Mouse (Mus musculus): ENCODE data around the gene Ywhae. TPM values are rescaled to one million over a fixed set of nuclear protein-coding genes. Genes with fewer than 3 reads are reported as not detected.

Ywhae gene
- polyA plus RNA-seq, 1 experiment, result 46.8 TPM

- Histone ChIP-seq H3K27ac (ENCODE audit: insufficient read depth, low read depth, low read length) (no peak overlapping the region), H3K4me1 (ENCODE audit: control insufficient read depth, insufficient read depth, insufficient read length, low read length) (no peaks in the 10 kb centered on the region), H3K27me3 (ENCODE audit: control insufficient read depth, insufficient read depth, low read length) (no peaks in the 10 kb centered on the region), H3K36me3 (ENCODE audit: control insufficient read depth, insufficient read depth, low read length) (no peaks in the 10 kb centered on the region), H3K4me3 (ENCODE audit: low read depth, low read length) (no peak overlapping the region)
- TF ChIP-seq POLR2A (IDR thresholded peaks at IDR 0.05; ENCODE audit: low read depth, low read length), result no peak
- no peak for TF ChIP-seq CTCF (IDR thresholded peaks at IDR 0.05; ENCODE audit: extremely low read depth, insufficient read length, insufficient replicate concordance, low read depth, low read length)
- WGBS, result 83% methylated on average over 7 of the region's 7 CpGs
Observed at GRCm38 (mm10) chr11:75801771-75802550, 69.3 kb downstream of the Ywhae start.

GRCm38 (mm10) chr11:75807486-75807885 is 74.8 kb downstream of the Ywhae start:
- Histone ChIP-seq H3K27me3 (ENCODE audit: control insufficient read depth, insufficient read depth, low read length) (no peaks in the 10 kb centered on the region), H3K36me3 (ENCODE audit: control insufficient read depth, insufficient read depth, low read length) (no peaks in the 10 kb centered on the region), H3K4me3 (ENCODE audit: low read depth, low read length) (no peak overlapping the region), H3K4me1 (ENCODE audit: control insufficient read depth, insufficient read depth, insufficient read length, low read length) (peaks cover 12% of the 10 kb centered on the region), H3K27ac (ENCODE audit: insufficient read depth, low read depth, low read length) (no peak overlapping the region)
- no peak for TF ChIP-seq CTCF (IDR thresholded peaks at IDR 0.05; ENCODE audit: extremely low read depth, insufficient read length, insufficient replicate concordance, low read depth, low read length)
- TF ChIP-seq POLR2A (IDR thresholded peaks at IDR 0.05; ENCODE audit: low read depth, low read length), result no peak
- WGBS, result 64% methylated on average over 5 of the region's 5 CpGs

GRCm38 (mm10) chr11:75810526-75810925 is 77.9 kb downstream of the Ywhae start:
- Histone ChIP-seq H3K4me3 (ENCODE audit: low read depth, low read length) (no peak overlapping the region), H3K27me3 (ENCODE audit: control insufficient read depth, insufficient read depth, low read length) (no peaks in the 10 kb centered on the region), H3K36me3 (ENCODE audit: control insufficient read depth, insufficient read depth, low read length) (no peaks in the 10 kb centered on the region), H3K4me1 (ENCODE audit: control insufficient read depth, insufficient read depth, insufficient read length, low read length) (peaks cover 12% of the 10 kb centered on the region), H3K27ac (ENCODE audit: insufficient read depth, low read depth, low read length) (no peak overlapping the region)
- TF ChIP-seq POLR2A (IDR thresholded peaks at IDR 0.05; ENCODE audit: low read depth, low read length), result no peak
- TF ChIP-seq CTCF (IDR thresholded peaks at IDR 0.05; ENCODE audit: extremely low read depth, insufficient read length, insufficient replicate concordance, low read depth, low read length), result no peak
- WGBS, result 35% methylated on average over 3 of the region's 3 CpGs

GRCm38 (mm10) chr11:75811900-75812299 is 79.2 kb downstream of the Ywhae start:
- TF ChIP-seq CTCF (IDR thresholded peaks at IDR 0.05; ENCODE audit: extremely low read depth, insufficient read length, insufficient replicate concordance, low read depth, low read length) (no peak), POLR2A (IDR thresholded peaks at IDR 0.05; ENCODE audit: low read depth, low read length) (no peak)
- peak overlapping the region; percentile 51 for H3K27ac ChIP-seq (ENCODE audit: insufficient read depth, low read depth, low read length)
- H3K27me3 ChIP-seq (ENCODE audit: control insufficient read depth, insufficient read depth, low read length), result no peaks in the 10 kb centered on the region
- H3K36me3 ChIP-seq (ENCODE audit: control insufficient read depth, insufficient read depth, low read length), result no peaks in the 10 kb centered on the region
- H3K4me1 ChIP-seq (ENCODE audit: control insufficient read depth, insufficient read depth, insufficient read length, low read length), result peaks cover 12% of the 10 kb centered on the region
- no peak overlapping the region for H3K4me3 ChIP-seq (ENCODE audit: low read depth, low read length)
- WGBS, result 12% methylated on average over 3 of the region's 3 CpGs

DNA sequence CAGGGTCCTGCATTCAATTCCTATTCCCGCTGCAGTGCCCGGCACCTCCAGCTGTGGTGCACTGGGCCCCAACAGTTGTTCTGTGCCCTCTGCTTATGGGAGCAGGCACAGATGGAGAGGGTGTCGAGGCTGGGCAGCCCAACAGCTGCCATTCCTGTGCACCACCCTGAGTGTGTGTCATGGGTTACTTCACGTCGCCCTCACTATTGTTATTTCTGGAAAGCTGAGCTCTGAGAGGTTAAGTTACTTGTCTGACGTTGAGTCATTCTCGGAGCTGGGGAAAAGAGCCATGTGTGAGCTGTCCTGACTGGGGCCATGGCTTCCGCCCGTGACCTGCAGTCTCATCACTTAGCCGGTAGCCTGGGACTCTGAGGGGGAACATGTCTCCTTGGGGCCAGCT is 80.4 kb downstream of the Ywhae start:
- H3K36me3 ChIP-seq (ENCODE audit: control insufficient read depth, insufficient read depth, low read length), result no peaks in the 10 kb centered on the region
- H3K27ac ChIP-seq (ENCODE audit: insufficient read depth, low read depth, low read length), result no peak overlapping the region
- no peak overlapping the region for H3K4me3 ChIP-seq (ENCODE audit: low read depth, low read length)
- TF ChIP-seq POLR2A (IDR thresholded peaks at IDR 0.05; ENCODE audit: low read depth, low read length) (no peak), CTCF (IDR thresholded peaks at IDR 0.05; ENCODE audit: extremely low read depth, insufficient read length, insufficient replicate concordance, low read depth, low read length) (no peak)
- H3K27me3 ChIP-seq (ENCODE audit: control insufficient read depth, insufficient read depth, low read length), result no peaks in the 10 kb centered on the region
- H3K4me1 ChIP-seq (ENCODE audit: control insufficient read depth, insufficient read depth, insufficient read length, low read length), result peaks cover 12% of the 10 kb centered on the region; the same call in 1 of the 2 replicates
- WGBS, result 83% methylated on average over 10 of the region's 10 CpGs

Other genes starting within 250 kb of the Ywhae start
- gene Prpf8, start 246.1 kb upstream of the Ywhae start, polyA plus RNA-seq (2012; rRNA removed), result 23.4 and 44.2 TPM in 2 replicates
- gene Rilp, start 222.8 kb upstream of the Ywhae start, polyA plus RNA-seq (2012; rRNA removed), result 8.0 and 15.0 TPM in 2 replicates
- 9.4 and 12.3 TPM in 2 replicates for gene Scarf1, start 219.3 kb upstream of the Ywhae start, polyA plus RNA-seq (2012; rRNA removed)
- gene Slc43a2, start 201.2 kb upstream of the Ywhae start, polyA plus RNA-seq (2012; rRNA removed), result 165 and 508 TPM in 2 replicates
- 88.0 and 185 TPM in 2 replicates for gene Pitpna, start 144.8 kb upstream of the Ywhae start, polyA plus RNA-seq (2012; rRNA removed)
- gene Inpp5k, start 101.9 kb upstream of the Ywhae start, polyA plus RNA-seq (2012; rRNA removed), result 14.3 and 35.3 TPM in 2 replicates
- 23.2 and 28.7 TPM in 2 replicates for gene Myo1c, start 82.4 kb upstream of the Ywhae start, polyA plus RNA-seq (2012; rRNA removed)
- 71.4 and 111 TPM in 2 replicates for gene Crk, start 53.6 kb upstream of the Ywhae start, polyA plus RNA-seq (2012; rRNA removed)
- gene Doc2b, start 63.2 kb downstream of the Ywhae start, polyA plus RNA-seq (2012; rRNA removed), result 0.23 and 0.27 TPM in 2 replicates
- gene Rph3al, start 205.6 kb downstream of the Ywhae start, polyA plus RNA-seq (2012; rRNA removed), result 12.6 and 12.7 TPM in 2 replicates

Measured in small intestine, adult 2 months (tissue).